Mouse (Mus musculus) kidney, adult 8-10 months (tissue): Measurements from ENCODE around the gene Gm8165.
"Not testable (repeated sequence)": the region's sequence is repeated elsewhere in the genome, so short reads cannot be mapped to it uniquely, and the experiment has no call there.

Source experiments
- DNase-seq, 2 experiments: peaks; one replicate each; pipeline ENCODE4 v3.0.0; 2022

The Gm8165 gene

DNA sequence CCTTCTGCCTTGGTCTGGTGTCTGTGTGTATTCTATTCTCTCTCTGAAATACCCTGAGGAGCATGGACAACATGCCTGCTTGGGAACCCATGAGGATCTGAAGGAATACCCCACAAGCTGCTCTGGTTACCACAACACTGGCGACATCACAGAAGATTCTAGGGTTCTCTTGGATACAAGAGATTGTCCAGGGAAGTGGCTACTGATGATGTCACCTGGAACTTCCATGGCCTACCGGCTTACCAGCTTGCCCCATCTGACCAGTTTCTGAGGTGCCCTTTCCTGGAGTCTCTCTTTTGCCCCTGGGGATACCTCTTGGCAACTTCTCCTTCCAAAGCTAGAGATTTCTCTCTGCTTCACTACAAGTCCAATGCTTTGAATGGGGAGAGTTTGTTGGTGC, at the start of gene Gm8165:
Gene Gm8165 (minus strand): TSS at position 101 of the 400 bp plus-strand sequence.
- DNase-seq = not testable (repeated sequence)

DNA sequence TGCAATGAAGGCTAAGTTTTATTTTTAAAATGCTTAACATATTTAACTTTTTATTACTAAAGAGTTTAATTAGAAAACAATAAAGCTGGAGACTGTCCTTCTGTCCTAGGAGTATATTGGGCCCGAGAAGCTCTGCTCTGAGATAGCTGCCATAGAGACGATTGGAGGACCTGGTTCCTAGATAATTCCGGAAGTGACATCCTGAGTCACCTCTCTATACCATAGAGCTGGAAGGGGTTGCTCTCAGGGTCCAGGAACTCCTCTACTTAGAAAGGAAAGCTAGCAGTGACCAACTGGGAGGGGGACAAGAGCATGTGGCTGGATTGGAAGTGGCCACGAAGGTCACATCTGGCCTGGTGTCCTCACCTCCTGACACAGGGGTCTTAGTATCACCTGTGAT, 20.6 kb upstream of the Gm8165 start, which contains the start of gene Gm7324:
Gene Gm7324 (plus strand): TSS at position 208 of the 400 bp plus-strand sequence.
- not testable (repeated sequence) for DNase-seq
